In the genomic region with DNA sequence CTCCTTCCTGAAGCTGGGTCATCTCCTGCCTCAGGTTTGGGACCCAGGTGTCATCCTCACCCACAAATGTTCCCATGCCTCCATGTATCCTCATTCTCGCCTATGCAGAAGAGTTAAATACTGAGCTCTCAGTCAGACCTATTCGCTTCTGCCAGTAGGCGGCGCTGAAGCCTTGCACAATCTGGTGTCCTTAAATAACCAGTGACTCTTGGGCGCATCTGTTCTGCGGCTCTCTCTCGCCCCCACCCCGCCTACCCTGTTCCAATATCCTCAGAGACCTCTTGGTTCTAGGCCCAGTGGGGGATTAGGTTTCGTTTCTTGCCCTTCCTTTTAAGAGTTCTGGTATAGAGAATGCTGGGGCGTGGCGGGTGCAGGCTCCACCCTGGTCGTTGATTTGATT, we compare ENCODE assay signal across 8 mouse cellular contexts. TPM values are rescaled to one million over a fixed set of nuclear protein-coding genes. Genes with fewer than 3 reads are reported as not detected.
DNase-seq lines count a peak whose midpoint lies in the region; ATAC-seq and TF ChIP-seq lines count a peak whose summit lies in the region.

No protein-coding gene starts in this region.

- DNase-seq in ES-CJ7 (ENCODE audit: low read depth, low spot score): peak; percentile 93
- peak; percentile 70 for DNase-seq in c-Kit-positive CD71-positive TER-119-positive erythroid progenitor cells, embryonic 14.5 days (ENCODE audit: low spot score)
- peak; percentile 87 to 91 for DNase-seq in heart, postnatal 14 days
- peak; percentile 67 for DNase-seq in large intestine, adult 2 months (ENCODE audit: low read depth, low spot score)
- DNase-seq in lung, adult 2 months: peak; percentile 84
- DNase-seq in testis, postnatal 14 days (ENCODE audit: low spot score): peak; percentile 78

- peak overlapping the region; percentile 34 for H3K4me2 ChIP-seq in forebrain, embryonic 15.5 days (replicated peaks)

- peak; percentile 90 for TF ChIP-seq CTCF in lung, adult 2 months (IDR thresholded peaks at IDR 0.05; ENCODE audit: insufficient read depth, low read length)

- no peak overlapping the region for H3K27ac ChIP-seq in forebrain, embryonic 15.5 days (replicated peaks)

- peak overlapping the region; percentile 19 for H3K4me3 ChIP-seq in forebrain, embryonic 15.5 days
- no peak overlapping the region for H3K4me3 ChIP-seq in lung, adult 2 months (replicated peaks; ENCODE audit: extremely low read depth, low read depth, low read length)

- H3K9ac ChIP-seq in forebrain, embryonic 15.5 days (replicated peaks): no peak overlapping the region

- WGBS in forebrain, embryonic 15.5 days: 0% methylated on average over 12 of the region's 12 CpGs
- 2% methylated on average over 12 of the region's 12 CpGs for WGBS in large intestine, adult 2 months
- 4% methylated on average over 12 of the region's 12 CpGs for WGBS in lung, adult 2 months

- H3K36me3 ChIP-seq in forebrain, embryonic 15.5 days: no peaks in the 10 kb centered on the region

- peaks cover 49% of the 10 kb centered on the region for H3K27me3 ChIP-seq in forebrain, embryonic 15.5 days

- TF ChIP-seq POLR2A in lung, adult 2 months (IDR thresholded peaks at IDR 0.05; ENCODE audit: borderline replicate concordance, extremely low read depth, low read depth, low read length): no peak

- ATAC-seq in forebrain, embryonic 15.5 days (replicated peaks): peak; percentile 82
- ATAC-seq in neutrophil, adult 5-6 weeks (ENCODE audit: extremely low read depth, insufficient number of reproducible peaks, low FRiP score, poor library complexity, severe bottlenecking): peak; percentile 71

- peaks cover 32% of the 10 kb centered on the region for H3K4me1 ChIP-seq in forebrain, embryonic 15.5 days
- peaks cover 9% of the 10 kb centered on the region for H3K4me1 ChIP-seq in lung, adult 2 months (ENCODE audit: control insufficient read depth, insufficient read depth, low read length)

- no peaks in the 10 kb centered on the region for H3K9me3 ChIP-seq in forebrain, embryonic 15.5 days

- intact Hi-C loops in heart, postnatal 14 days (cut with DNase I): loop anchor here (1.0 to 10.0 kb wide), 5 partner anchors 28 to 504 kb away; no protein-coding TSS in a partner anchor

RNA-seq across cellular contexts. Expression of a gene that starts 2.5 kb away (rescaled TPM):
- 1.6 and 3.1 TPM in 2 replicates for polyA plus RNA-seq in forebrain, embryonic 15.5 days (2015; fragmentation: Nextera tagmentation; extraction: Ambion mirVana)
- not detected for total RNA-seq in heart, postnatal 14 days (2021)
- 0.21 and 0.44 TPM in 2 replicates for polyA plus RNA-seq in large intestine, adult 2 months (2012; rRNA removed)
- polyA plus RNA-seq in lung, adult 2 months (2012; rRNA removed): 0.07 and 0.22 TPM in 2 replicates
- total RNA-seq in neutrophil, adult 5-6 weeks (2017): not detected in 2 replicates

RNA-seq across cellular contexts. Expression of a gene that starts 28.9 kb away (rescaled TPM):
- polyA plus RNA-seq in forebrain, embryonic 15.5 days (2015; fragmentation: Nextera tagmentation; extraction: Ambion mirVana): 3.3 and 4.2 TPM in 2 replicates
- total RNA-seq in heart, postnatal 14 days (2021): 10 to 100 TPM; 41.0 to 44.1 TPM
- 6.5 and 8.2 TPM in 2 replicates for polyA plus RNA-seq in large intestine, adult 2 months (2012; rRNA removed)
- 67.8 and 88.4 TPM in 2 replicates for polyA plus RNA-seq in lung, adult 2 months (2012; rRNA removed)
- total RNA-seq in neutrophil, adult 5-6 weeks (2017): 0.12 TPM in 1 of 2 replicates, not detected in the other

RNA-seq across cellular contexts. Expression of a gene that starts 58.5 kb away (rescaled TPM):
- polyA plus RNA-seq in forebrain, embryonic 15.5 days (2015; fragmentation: Nextera tagmentation; extraction: Ambion mirVana): 34.1 and 34.7 TPM in 2 replicates
- 10 to 100 TPM; 10.5 to 11.3 TPM for total RNA-seq in heart, postnatal 14 days (2021)
- 6.3 and 11.2 TPM in 2 replicates for polyA plus RNA-seq in large intestine, adult 2 months (2012; rRNA removed)
- 22.9 and 28.5 TPM in 2 replicates for polyA plus RNA-seq in lung, adult 2 months (2012; rRNA removed)
- total RNA-seq in neutrophil, adult 5-6 weeks (2017): 56.7 and 63.6 TPM in 2 replicates
